Mouse (Mus musculus) layer of hippocampus, postnatal 25 days (tissue): ENCODE data around the gene Bend4. TPM values are rescaled to one million over a fixed set of nuclear protein-coding genes. Genes with fewer than 3 reads are reported as not detected.

ENCODE experiments used
- DNase-seq, 2 experiments: peaks; one replicate each; pipeline ENCODE4 v3.0.0; 2022; ENCODE audit warnings: mixed read lengths in 2 of 2, low spot score in 1 of 2; ENCODE audit errors: extremely low spot score in 1 of 2
- total RNA-seq, 2 experiments: library from RNA; stranded (reverse); gene quantifications; 2 replicates each; pipeline ENCODE4 v1.2.3; 2021

Gene Bend4
- 1 to 10 TPM; 8.7 to 9.9 TPM for total RNA-seq

DNA sequence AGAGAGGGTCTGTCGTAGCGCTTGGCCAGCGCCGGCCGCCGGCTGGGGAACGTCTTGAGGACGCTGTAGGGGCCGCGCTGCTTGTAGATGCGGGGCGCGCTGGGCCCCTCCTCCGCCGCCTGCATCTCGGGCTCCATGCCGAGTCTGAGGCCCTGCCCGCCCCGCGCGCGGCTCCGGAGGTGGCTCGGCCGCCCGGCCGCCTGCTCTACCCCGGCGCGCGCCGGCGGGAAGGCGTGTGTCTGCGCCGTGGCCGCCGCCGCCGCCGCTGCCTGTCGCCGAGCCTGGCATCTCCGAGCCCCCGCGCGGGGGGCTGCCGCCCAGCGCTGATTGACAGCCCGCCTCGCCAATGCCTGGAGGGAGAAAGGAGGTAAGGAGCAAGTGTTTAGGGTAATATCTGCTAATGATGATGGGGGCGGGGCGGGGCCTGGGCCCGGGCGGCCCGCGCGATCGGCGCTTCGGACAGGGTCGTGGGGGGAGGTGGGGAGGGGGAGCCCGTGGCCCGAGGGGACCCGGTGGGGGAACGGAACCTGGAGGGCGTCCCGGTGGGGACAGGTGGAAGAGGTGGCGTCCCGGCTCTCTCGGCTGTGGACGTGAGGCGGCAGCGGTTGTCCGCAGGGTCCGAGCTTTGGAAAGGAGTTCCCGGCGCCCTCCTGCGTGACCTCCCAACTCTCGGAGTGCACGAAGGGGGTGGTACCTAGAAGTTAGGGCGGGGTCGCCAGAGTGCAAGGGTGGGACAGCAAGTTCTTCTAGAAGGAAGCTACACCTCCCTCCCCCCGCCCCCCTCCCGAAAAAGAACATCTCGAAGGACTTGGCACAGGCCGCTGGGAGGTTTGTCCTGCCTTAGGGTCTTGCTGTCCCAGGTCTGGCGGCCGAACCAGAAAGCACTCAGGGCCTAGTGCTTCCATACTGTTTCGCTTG lies at the start of gene Bend4:
Gene Bend4, minus strand, starts transcription at position 868 of the 918 bp plus-strand sequence.
- peak; percentile 72 to 74 for DNase-seq

DNA sequence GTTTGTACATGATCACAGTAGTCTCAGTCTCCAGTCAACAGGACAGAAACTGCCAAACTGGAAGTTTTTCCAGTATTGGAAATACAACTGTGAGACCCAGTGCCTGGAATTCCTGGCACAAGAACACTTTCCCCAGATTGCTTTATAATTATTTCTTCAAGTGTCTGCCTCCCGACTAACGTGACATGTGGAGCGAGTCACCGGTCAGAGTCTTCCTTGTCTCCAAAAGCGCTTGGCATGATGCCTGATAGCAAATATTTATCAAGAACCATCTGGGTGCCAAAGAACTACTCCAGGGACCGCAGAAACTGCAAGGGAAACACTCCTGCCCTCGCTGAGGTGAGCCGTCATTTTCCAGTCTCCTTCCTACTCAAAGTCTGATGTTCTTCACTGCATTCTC lies 45.6 kb upstream of the Bend4 start:
- no peak for DNase-seq

DNA sequence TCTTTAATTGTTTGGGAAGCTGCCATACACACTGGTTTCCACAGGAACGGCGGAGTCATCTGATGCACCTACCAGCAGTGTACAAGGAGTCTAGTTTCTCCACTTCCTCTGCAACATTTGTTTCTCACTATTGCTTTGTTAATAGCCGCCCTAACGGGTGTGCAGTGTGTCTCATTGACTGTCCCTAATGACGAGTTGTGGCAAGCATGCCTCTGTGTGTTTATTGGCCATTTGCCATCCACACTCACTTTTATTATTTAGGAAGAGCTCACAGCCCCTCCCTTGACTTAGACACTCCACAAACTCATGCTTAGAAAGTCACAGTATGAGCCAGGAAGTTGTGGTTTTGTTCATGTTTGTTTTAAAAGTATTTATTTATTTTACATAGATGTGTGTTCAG lies 45.0 kb upstream of the Bend4 start:
- no peak for DNase-seq

DNA sequence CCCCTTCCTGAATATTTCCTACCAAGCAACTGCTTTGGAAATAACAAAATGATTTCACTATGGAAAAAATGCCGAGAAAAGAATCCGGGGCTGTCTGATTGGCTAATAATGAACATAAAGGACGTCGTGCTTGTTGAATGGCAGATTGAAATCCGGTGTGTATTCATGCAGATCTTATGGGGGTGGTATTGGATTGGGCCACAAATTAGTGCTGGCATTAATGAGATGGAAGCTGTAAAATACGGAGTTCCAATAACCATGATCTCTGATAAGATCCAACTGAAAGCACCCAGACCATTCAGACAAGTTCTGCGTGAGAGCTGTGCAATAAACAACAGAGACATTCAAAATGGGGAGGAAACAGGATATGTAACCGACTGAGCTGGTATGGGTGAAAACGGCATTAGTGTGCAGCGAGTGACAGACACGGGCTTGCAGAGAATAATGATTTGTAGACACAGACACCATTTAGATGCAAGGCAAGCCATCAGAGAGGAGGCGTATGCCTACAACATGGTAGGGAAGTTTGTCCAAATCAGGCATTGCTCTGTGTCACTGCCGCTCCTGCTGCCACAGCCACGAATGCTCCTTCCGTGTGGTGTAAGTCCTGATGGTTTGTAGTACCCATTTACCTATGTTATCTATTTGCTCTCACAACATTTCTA lies 38.9 kb upstream of the Bend4 start:
- DNase-seq = peak in 1 of 2 experiments; percentile 11

DNA sequence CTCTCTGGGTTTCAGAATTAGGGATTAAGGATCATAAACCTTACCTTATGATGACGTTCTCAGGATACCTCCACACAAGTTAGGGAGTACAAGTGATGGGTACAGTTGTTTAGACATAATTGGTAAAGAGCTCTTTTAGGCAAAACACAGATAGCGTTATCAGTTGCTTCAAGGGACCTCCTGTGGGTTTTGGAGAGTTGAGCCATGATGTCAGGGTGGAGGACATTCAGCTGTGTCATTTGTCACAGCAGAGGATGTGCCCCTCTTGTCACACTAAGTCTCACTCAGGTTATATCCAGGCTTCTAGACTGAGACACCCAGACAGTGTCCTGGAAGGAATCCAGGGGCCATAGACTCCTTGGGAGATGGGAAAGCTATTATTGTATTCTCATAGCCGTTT lies 36.8 kb upstream of the Bend4 start:
- no peak for DNase-seq

DNA sequence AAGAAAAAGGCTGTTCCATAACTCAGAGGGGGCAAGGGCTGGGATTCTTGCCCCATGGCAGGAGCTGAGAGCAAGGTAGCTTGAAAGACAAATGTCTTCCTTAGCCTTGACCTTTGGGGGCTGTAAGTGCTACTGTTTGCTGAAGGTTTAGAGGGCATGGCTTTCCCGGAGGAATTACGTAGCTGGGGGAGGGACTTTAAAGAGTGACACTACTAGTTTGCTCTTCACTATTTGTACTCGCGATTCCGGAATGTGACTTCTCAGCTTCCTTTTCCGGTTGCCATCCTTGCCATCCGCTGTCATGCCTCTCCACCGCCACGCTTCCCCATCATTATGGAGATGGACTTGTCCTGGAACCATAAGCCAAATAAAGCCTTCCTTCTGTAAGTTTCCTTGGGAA lies 35.5 kb upstream of the Bend4 start:
- no peak for DNase-seq

DNA sequence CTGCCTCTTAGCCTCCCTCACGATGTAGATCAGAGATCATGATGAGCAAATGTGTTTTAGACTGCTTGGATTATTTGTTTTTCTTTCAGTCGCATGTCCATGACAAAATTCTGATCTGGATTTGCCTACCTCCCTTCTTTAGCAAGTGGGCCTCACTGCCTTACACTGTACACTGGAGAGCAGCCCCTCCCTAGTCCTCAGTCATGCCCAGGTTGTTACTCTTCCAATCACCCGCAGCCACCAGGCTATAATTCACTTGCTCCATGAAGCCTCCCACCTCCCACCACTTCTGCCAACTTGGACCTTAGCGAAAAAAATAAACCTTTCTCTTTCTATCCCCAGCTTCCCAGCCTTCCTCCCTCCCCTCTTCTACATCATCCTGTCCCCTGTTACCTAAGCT lies 34.2 kb upstream of the Bend4 start:
- no peak for DNase-seq

DNA sequence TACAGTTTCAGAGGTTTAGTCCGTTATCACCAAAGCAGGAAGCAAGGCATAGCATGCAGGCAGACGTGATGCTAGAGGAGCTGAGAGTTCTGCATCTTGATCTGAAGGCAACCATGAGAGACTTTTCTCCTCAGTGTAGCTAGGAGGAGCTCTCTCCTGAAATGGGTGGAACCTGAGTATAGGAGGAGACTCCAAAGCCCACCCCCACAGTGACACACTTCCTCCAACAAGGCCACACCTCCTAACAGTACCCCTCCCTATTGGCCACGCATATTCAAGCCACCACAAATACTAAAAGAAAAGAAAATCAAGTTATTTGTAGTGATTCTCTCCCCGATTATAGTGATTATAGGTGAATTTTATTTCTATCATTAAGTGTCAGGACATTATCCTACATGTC lies 28.7 kb upstream of the Bend4 start:
- DNase-seq = no peak

DNA sequence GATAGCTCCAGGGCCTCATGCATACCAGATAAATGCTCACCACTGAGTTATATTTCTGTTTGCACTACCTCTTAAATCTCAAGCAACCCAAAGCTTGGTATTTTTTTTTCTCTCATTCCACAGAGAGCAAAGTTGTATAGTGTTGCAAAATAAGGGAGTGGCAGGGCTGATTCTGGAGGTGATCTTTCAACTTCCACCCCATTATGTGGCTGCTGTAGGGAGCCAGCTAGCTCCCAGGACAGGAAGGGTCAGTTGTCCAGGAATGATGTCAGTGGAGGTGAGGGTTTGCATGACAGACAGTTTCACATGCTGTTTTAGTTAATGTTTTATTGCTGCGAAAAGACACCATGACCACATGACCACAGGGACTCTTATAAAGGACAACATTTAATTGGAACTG lies 26.2 kb upstream of the Bend4 start:
- no peak for DNase-seq

DNA sequence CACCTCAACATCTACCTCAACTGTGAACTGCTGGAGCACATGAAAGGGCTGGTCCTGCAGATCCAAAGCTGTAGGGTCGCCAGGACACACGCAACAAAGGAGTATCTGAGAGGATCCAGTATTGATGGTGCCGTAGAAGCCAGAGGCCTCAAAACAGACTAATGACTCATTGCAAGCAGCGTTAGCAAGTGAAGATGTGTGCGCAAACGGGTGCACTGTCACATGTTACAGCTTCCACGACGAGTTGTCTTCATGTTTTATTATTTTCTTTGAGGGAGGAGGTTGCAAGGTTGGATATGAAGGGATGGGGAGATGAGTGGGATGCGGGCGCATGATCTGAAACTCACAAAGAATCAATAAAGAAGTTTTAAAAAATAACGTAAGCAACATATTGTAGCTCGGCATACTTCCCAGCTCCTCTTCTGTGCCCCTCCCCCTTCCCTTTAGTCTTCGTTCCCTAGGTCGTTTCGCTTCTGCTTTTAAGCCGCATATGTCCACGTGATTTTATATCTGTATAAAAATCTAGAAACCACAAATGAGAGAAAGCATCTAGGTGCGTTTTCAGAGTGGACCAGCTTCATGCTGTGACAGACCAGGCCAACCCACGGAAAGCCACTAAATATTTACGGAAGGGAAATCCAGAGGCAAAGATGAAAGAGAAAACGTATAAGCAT lies 22.0 kb upstream of the Bend4 start:
- DNase-seq = no peak

DNA sequence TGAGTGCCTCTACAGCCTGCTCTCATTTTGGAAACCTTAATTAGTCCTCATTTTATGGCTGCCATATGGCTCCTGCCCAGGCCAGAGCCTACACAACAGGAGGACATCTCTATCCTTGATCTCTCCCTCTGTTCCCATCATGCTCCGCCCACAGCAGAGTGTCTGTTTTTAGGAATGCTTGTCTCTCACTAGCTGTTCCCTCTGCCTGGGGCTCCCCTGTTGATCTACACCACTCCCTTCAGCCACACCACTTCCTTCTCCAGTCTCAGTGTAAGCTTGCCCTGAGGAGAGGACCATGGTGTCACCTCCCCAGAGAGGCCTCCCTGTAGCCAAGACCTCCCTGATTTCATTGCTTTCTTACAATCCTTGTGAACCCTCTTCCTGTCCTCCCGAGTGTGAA lies 18.4 kb upstream of the Bend4 start:
- no peak for DNase-seq

DNA sequence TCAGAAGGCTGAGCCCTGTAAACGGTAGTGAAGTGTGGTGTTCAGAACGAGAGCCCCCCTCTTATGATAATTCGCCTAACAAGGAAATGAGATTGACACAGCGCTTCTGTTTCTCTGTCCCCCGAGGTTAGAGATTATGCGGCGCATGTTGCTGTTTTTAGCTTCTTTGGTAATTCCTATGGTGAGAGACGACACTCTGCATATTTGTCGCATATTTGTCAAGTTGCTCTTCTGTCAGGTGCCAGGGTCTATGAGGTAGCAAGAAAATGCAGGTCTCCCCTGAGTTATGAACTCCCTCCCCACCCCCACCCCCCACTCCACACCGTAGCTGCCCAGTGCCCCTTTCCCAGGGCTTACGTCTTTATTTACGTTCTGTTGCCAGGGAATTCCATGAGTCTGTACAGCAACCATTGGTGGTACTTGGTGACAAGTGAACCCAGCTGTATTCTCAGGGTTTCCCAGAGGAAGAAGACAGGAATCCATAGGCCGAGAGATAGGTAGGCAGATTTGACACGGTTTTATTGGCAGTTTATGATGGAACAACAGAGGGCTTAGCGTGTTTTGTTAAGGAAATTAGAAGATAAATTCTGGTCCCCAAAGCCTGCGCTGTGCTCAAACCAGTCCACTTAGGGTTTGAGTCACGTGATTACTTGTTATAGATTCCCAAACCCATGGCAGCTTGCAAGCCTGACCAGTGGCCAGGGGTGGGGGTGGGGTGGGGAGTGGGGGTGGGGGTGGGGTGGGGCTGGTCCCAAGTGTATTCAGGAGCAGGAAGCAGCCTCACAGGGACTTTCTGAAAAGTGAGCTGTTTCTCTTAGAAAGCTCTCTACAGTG lies 16.3 kb upstream of the Bend4 start:
- DNase-seq = no peak

DNA sequence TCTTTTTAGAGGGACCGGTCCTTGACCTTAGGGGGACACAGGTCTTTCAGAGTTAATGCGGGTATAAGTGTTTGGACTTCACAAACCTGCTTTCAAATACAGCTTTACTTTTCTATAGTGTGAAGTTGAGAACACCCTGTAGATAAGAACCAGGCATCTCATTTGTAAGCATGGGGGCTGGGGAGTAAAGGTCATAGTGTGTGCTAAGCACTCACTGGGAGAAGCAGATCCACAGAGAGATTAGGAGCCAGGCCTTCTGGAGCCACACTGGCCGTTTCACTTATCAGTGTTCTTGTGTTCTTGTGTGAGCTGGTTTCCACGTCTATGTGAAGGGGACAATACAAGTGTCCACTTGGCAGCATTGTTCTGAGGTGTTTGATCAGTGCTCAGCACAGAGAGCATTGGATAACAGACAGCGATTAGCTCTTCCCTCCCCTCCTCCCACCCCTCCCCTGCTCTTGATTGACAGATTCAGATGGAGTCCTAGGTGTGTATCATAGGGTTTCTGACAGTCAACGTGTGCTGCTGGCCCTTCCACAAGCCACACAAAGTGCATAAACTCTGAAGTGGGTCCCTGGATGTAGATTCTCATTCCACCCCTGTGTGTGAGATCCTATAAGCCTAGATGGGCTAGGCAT lies 14.8 kb upstream of the Bend4 start:
- DNase-seq = no peak

DNA sequence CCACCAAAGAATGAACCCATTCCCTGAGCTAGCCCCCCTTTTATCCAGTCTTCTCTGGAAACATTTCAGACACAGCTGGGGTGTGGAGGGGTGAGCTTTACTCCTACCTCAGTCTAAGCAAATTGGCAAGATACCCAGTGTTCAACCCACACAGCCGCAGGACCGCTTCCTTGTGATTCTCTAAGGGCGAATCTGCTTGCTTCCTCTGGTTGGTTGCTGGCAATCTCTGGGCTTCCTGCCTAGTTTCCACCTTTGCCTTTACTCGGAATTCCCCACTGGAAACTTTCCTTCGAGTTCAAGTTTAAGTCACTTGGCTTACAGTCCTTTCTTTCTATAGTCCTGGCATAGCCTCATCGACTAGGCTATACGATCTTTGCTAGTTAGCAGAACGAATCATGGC lies 12.5 kb upstream of the Bend4 start:
- DNase-seq = no peak

DNA sequence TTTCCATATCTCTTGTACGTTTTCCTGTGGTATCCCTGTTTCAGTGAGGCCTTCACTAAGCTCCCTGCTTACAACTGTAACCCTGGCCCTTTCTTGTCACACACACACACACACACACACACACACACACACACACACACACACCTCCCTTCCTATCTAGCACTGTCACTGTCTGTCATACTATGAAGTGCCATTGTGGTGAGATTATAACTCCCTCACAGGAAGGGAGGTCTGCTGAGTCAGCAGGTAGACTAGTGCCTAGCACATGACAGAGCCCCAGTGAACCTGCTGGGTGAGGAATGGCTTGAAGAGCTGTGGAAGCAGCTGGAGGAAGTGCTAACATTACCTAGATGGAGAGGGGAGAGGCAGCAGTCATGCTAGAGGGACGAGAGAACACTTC lies 9.3 kb upstream of the Bend4 start:
- DNase-seq = no peak

DNA sequence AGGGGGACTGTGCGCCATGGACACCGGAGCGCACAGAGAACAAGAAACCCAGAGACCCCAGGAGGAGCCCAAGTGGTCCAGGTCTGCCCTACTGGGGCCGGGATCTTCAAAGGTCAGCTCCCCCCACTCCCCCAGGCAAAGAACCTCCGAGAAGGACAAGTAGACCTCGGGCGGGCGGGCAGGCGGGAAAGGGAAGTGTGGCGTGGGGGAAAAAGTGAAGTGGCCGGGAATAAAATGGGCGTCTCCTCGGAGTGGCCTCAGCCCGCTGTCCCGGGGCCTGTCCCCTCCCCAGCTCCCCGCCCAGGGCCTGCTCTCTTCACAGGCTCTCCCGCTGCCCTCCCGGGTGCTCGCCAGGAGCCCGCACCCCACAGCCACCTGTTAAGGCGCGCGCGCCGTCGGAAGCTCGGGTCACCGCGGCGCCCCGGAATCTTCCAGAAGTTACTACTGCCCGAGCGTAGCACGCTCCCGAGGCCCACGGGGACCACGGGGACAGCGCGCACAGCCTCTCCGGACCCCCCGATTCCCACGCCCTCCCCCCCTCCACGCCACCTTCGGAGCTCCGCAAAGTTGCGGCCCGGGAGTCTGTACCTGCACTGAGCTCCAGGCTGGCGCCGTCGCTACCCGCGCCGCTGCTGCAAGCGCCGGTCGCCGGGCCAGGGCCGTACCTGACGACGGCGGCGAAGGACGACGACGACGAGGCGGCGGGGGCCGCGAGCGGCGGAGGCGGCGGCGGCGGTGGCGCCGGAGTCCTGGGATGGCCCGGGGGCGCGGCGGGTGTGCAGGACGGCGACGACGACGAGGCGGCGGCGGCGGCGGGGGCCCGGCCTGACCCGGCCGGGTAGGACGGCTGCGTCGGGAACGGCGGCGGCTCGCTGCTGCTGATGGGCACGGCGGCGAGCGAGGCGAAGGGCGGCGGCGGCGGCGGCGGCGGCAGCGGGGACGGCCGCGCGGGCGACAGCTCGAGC lies 1.4 kb downstream of the Bend4 start:
- DNase-seq = peak in 1 of 2 experiments; percentile 17

DNA sequence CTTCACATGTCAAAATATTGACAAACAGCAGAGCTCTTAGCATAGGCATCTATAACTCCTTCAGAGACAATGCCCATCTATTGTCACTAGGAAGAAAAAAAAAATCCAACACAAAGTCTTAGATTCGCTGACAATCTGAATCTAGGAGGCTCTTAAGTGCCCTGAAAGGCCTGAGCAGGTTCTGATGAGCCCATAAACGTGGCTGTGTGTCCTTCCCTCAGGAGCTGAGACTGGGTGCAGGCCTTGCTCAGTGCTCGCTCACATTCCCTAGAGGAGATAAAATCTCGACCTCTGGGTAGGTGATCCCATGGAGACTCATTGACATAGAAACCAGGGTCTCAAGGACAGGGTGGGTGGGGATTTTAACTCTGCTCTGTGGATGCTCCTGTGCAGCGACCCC lies 2.1 kb downstream of the Bend4 start:
- DNase-seq = no peak

DNA sequence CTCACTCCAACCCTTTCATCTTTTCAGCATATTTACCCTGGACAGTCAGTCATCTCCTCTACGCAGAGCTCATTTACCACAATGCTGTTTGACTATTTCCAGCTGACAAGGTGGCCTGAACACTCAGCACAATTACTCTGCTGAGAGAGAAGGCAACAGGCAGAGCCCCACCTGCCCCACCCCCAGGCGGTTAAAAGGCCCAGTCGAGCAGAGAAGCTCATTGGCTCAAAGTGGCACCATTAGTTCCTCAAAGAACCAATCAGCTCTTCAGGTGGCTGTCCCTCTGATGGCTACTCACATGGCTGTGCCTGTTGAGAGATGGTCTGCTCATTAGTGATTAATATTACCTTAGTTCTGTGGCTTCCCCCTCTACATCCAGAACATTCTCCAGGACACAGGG lies 3.5 kb downstream of the Bend4 start:
- no peak for DNase-seq

DNA sequence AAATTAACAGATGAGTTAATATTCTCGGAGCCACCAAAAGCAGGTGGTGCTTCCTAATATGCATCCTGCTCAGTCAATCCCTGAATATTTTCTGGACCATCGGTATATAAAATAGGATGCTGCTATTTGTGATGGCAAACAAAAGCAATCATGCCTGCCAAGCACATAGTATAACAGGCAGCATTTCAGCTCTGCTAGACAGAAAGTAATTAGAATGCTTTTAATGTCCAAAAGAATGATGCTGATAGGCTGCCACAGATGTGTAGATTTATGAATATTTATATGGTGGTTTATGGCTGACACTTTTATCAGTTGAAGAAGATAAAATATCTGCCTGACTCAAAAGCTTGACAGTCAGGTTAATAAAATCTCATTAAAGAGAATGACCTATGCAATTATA lies 4.1 kb downstream of the Bend4 start:
- no peak for DNase-seq
